Mouse (Mus musculus): ENCODE measurements around the gene Bub3. TPM values are rescaled to one million over a fixed set of nuclear protein-coding genes. Genes with fewer than 3 reads are reported as not detected.
A peak's percentile ranks its signal among the peaks of the same experiment; 100 is the strongest.

Bub3 gene
- polyA plus RNA-seq, 1 experiment from 2014 or later: 67.0 TPM

DNA sequence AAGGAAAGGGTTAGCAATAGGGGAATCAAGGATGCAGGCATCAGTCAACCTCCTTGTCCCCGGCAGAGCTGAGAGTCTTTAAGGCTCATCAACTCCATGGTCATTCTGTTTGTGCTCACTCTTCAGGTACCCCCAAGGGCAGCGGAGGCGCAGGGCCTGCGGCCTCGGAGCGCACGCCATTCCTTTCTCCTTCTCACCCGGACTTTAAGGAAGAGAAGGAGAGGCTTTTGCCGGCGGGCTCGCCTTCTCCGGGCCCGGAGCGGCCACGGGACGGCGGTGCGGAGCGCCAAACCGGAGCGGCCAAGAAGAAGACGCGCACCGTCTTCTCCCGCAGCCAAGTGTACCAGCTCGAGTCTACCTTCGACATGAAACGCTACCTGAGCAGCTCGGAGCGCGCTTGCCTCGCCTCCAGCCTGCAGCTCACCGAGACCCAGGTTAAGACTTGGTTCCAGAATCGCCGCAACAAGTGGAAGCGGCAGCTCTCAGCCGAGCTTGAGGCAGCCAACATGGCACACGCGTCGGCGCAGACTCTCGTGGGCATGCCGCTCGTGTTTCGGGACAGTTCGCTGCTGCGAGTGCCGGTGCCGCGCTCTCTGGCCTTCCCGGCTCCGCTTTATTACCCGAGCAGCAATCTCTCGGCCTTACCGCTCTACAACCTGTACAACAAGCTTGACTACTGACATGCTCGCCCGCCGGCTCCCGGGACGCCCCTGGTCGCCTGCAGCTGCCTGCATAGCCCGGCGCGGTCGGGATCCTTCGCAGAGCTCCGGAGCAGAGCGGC, 4.5 kb upstream of the Bub3 start:
- WGBS (ENCODE audit: insufficient replicate concordance): 1% methylated on average over 68 of the region's 68 CpGs
- ATAC-seq (no peak), DNase-seq (peak; percentile 34)
- Histone ChIP-seq H3K27ac (ENCODE audit: low read depth) (no peak overlapping the region), H3K4me3 (ENCODE audit: low read depth, low read length) (peak overlapping the region; percentile 26), H3K27me3 (ENCODE audit: insufficient read depth, low read length) (peaks cover 91% of the 10 kb centered on the region), H3K9me3 (ENCODE audit: low read length) (no peaks in the 10 kb centered on the region), H3K36me3 (replicated peaks; ENCODE audit: insufficient read depth, low read length) (no peaks in the 10 kb centered on the region), H3K4me2 (ENCODE audit: low read depth, low read length) (peak overlapping the region; percentile 14; the same call in 1 of the 2 replicates), H3K9ac (replicated peaks) (no peak overlapping the region), H3K4me1 (ENCODE audit: insufficient read depth) (peaks cover 17% of the 10 kb centered on the region)
- TF ChIP-seq EP300 (IDR thresholded peaks at IDR 0.05; ENCODE audit: low read depth) (no peak), CTCF (IDR thresholded peaks at IDR 0.05; ENCODE audit: low read depth) (0 out of 2 replicates have a peak, but pooled peaks have one; percentile 18)

DNA sequence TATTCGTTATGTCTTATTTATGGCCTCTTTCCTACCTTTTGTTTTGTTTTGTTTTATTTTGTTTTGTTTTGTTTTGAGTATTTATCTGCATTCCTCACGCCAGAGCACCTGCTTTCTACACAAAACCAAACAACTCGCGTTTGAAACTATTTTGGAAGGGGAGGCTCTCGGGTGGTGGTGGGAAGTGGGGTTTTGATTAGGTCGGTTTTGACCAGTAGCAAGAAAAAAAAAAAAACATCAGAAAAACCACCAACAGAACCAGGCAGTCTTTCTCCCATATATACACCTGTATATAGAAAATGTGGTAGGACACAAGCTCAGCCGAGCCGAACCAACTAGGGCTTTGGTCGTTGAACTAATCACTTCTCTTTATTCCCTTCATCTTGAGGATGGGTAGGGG, 3.9 kb upstream of the Bub3 start:
- TF ChIP-seq CTCF (IDR thresholded peaks at IDR 0.05; ENCODE audit: low read depth): no peak
- TF ChIP-seq EP300 (IDR thresholded peaks at IDR 0.05; ENCODE audit: low read depth): no peak
- H3K9ac ChIP-seq (replicated peaks): no peak overlapping the region
- H3K4me2 ChIP-seq (ENCODE audit: low read depth, low read length): no peak overlapping the region
- no peaks in the 10 kb centered on the region for H3K36me3 ChIP-seq (replicated peaks; ENCODE audit: insufficient read depth, low read length)
- peaks cover 85% of the 10 kb centered on the region for H3K27me3 ChIP-seq (ENCODE audit: insufficient read depth, low read length)
- DNase-seq (no peak), ATAC-seq (no peak)
- peak overlapping the region; percentile 26; the same call in 1 of the 2 replicates for H3K4me3 ChIP-seq (ENCODE audit: low read depth, low read length)
- H3K27ac ChIP-seq (ENCODE audit: low read depth): no peak overlapping the region
- 3% methylated on average over 9 of the region's 9 CpGs for WGBS (ENCODE audit: insufficient replicate concordance)
- peaks cover 19% of the 10 kb centered on the region for H3K4me1 ChIP-seq (ENCODE audit: insufficient read depth)
- H3K9me3 ChIP-seq (ENCODE audit: low read length): no peaks in the 10 kb centered on the region

DNA sequence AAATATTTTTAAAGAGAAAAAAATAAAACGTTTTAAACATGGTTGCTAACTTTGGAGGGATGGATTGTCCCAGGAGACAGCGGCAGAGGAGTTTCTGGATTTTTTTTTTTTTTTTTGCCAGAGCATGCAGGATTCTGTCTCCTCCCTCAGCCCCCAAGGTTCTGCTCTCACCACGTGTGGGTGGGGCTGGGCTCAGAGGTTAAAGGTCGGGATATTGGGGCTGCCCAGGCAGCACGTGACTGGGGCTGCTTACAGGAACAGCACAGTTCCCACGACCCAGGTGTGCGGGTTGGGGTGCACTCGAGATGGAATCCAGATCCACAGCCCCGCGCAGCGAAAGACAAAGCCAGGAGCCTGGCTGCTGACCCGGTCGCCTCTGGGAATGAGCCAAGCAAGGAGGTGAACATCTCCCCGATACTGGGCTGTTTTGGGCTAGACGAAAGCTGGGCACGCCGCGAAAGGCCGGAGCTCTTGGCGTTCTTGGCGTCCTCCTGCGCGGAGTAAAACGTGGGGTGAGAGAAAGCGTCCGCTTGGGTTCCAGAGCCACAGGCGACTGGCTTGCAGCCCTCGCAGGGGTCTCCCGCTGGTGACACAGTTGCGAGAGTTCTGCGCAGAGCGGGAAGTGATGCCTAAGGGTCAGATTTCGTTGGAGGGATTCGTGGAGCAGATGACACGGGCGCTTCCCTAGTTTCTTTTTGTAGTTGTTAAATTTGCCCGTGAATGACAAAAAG, 3.3 kb upstream of the Bub3 start:
- Histone ChIP-seq H3K27ac (ENCODE audit: low read depth) (no peak overlapping the region), H3K4me3 (ENCODE audit: low read depth, low read length) (peak overlapping the region; percentile 12), H3K36me3 (replicated peaks; ENCODE audit: insufficient read depth, low read length) (no peaks in the 10 kb centered on the region), H3K9ac (replicated peaks) (no peak overlapping the region), H3K27me3 (ENCODE audit: insufficient read depth, low read length) (peaks cover 79% of the 10 kb centered on the region), H3K4me1 (ENCODE audit: insufficient read depth) (peaks cover 20% of the 10 kb centered on the region), H3K4me2 (ENCODE audit: low read depth, low read length) (no peak overlapping the region), H3K9me3 (ENCODE audit: low read length) (no peaks in the 10 kb centered on the region)
- ATAC-seq (no peak), DNase-seq (peak; percentile 30)
- no peak for TF ChIP-seq EP300 (IDR thresholded peaks at IDR 0.05; ENCODE audit: low read depth)
- no peak for TF ChIP-seq CTCF (IDR thresholded peaks at IDR 0.05; ENCODE audit: low read depth)
- 1% methylated on average over 37 of the region's 37 CpGs for WGBS (ENCODE audit: insufficient replicate concordance)

DNA sequence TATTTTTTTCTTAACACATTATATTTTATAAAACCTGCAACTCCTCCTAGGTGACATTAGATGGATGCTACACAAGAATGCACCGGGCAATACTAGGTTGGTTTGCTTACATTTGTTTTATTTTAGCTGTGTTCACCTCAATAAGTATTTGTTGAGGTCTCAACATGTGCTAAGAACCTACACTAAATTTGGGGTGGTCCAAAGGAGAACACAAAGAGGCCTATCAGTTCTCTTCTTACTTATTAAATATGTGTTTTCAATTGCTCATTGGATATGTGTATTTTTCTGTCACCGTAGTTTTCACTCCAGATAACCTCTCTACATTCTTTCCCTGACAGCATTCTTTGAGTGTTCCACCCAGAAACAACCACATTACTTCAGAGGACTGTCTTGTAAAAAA, 2.3 kb upstream of the Bub3 start:
- TF ChIP-seq EP300 (IDR thresholded peaks at IDR 0.05; ENCODE audit: low read depth) (no peak), CTCF (IDR thresholded peaks at IDR 0.05; ENCODE audit: low read depth) (no peak)
- ATAC-seq (no peak), DNase-seq (no peak)
- Histone ChIP-seq H3K27me3 (ENCODE audit: insufficient read depth, low read length) (peaks cover 69% of the 10 kb centered on the region), H3K36me3 (replicated peaks; ENCODE audit: insufficient read depth, low read length) (peaks cover 10% of the 10 kb centered on the region), H3K4me1 (ENCODE audit: insufficient read depth) (peaks cover 22% of the 10 kb centered on the region), H3K9ac (replicated peaks) (no peak overlapping the region), H3K27ac (ENCODE audit: low read depth) (no peak overlapping the region), H3K9me3 (ENCODE audit: low read length) (no peaks in the 10 kb centered on the region), H3K4me3 (ENCODE audit: low read depth, low read length) (no peak overlapping the region), H3K4me2 (ENCODE audit: low read depth, low read length) (no peak overlapping the region)
- 35% methylated on average over 2 of the region's 2 CpGs for WGBS (ENCODE audit: insufficient replicate concordance)

DNA sequence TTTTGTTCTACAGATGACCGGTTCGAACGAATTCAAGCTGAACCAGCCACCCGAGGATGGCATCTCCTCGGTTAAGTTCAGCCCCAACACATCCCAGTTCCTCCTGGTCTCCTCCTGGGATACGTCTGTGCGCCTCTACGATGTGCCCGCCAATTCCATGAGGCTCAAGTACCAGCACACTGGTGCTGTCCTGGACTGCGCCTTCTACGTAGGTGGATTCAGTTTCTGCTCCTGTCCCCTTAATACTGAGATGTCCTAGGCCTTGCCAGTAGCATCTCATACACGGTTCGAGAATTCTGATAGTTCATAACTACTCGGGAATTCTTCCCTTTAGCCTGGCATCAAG, 648 bp downstream of the Bub3 start:
- peak overlapping the region; percentile 82 for H3K4me3 ChIP-seq (ENCODE audit: low read depth, low read length)
- under 1% methylated on average over 14 of the region's 14 CpGs for WGBS (ENCODE audit: insufficient replicate concordance)
- DNase-seq (no peak), ATAC-seq (peak; percentile 55)
- no peaks in the 10 kb centered on the region for H3K9me3 ChIP-seq (ENCODE audit: low read length)
- H3K27me3 ChIP-seq (ENCODE audit: insufficient read depth, low read length): peaks cover 39% of the 10 kb centered on the region
- peak overlapping the region; percentile 89 for H3K27ac ChIP-seq (ENCODE audit: low read depth)
- peak overlapping the region; percentile 72 for H3K4me2 ChIP-seq (ENCODE audit: low read depth, low read length)
- TF ChIP-seq EP300 (IDR thresholded peaks at IDR 0.05; ENCODE audit: low read depth) (no peak), CTCF (IDR thresholded peaks at IDR 0.05; ENCODE audit: low read depth) (no peak)
- peak overlapping the region; percentile 83 for H3K9ac ChIP-seq (replicated peaks)
- H3K4me1 ChIP-seq (ENCODE audit: insufficient read depth): peaks cover 16% of the 10 kb centered on the region
- H3K36me3 ChIP-seq (replicated peaks; ENCODE audit: insufficient read depth, low read length): peaks cover 37% of the 10 kb centered on the region

DNA sequence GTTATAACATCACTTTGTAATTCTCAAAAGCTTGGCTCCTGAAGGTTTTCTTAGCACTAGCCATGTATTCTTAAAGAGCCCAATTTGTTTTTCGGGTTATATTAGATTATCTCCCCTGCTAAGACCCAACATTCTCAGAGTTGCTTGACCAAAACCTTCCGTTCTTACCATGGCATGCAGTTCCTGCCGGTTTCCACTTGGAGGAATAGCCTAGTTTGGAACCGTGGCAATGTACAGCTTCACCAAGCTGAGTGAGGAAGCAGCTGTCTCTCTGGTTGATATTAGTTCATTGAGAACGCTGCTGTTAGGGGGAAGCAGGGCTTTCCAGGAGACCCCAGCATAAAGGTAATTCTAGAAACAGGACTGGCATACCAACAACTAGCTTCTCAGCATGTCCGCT, 15.2 kb downstream of the Bub3 start:
- ATAC-seq (no peak), DNase-seq (no peak)
- Histone ChIP-seq H3K9ac (replicated peaks) (no peak overlapping the region), H3K36me3 (replicated peaks; ENCODE audit: insufficient read depth, low read length) (peaks cover 34% of the 10 kb centered on the region), H3K4me1 (ENCODE audit: insufficient read depth) (no peaks in the 10 kb centered on the region), H3K4me2 (ENCODE audit: low read depth, low read length) (no peak overlapping the region), H3K27me3 (ENCODE audit: insufficient read depth, low read length) (no peaks in the 10 kb centered on the region), H3K9me3 (ENCODE audit: low read length) (no peaks in the 10 kb centered on the region), H3K27ac (ENCODE audit: low read depth) (no peak overlapping the region), H3K4me3 (ENCODE audit: low read depth, low read length) (no peak overlapping the region)
- TF ChIP-seq EP300 (IDR thresholded peaks at IDR 0.05; ENCODE audit: low read depth) (no peak), CTCF (IDR thresholded peaks at IDR 0.05; ENCODE audit: low read depth) (no peak)
- 81% methylated on average over 6 of the region's 6 CpGs for WGBS (ENCODE audit: insufficient replicate concordance)
